Mouse (Mus musculus): ENCODE data around the gene Pnpla3. TPM values are rescaled to one million over a fixed set of nuclear protein-coding genes. Genes with fewer than 3 reads are reported as not detected.
"Not testable (repeated sequence)": the region's sequence is repeated elsewhere in the genome, so short reads cannot be mapped to it uniquely, and the experiment has no call there.

Pnpla3 gene
- 10 to 100 TPM in 1 of 2 experiments, 1 to 10 TPM in 1; 3.1 to 10.6 TPM for total RNA-seq (2021)
- long read RNA-seq, experiment 1, partial matches to known transcripts, result 0 of 6 reads
- long read RNA-seq, experiment 1, other reads (novel, unspliced or antisense), result 4 of 6 reads
- long read RNA-seq, experiment 2, partial matches to known transcripts, result 0 of 2 reads
- long read RNA-seq, experiment 2, other reads (novel, unspliced or antisense), result 2 of 2 reads

DNA sequence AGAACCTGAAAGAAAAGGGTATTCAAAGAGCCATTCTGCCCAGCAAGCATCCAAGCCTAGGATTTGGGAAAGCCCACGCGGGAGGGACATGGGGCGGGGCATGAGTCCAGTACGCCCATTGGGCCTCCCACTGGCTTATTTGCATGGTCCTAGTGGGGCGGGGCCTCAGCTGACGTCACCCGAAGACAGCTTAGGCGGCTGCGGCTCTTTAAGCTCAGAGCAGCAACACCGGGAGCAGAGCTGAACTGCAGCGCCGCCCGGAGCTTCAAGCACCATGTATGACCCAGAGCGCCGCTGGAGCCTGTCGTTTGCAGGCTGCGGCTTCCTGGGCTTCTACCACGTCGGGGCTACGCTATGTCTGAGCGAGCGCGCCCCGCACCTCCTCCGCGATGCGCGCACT, at the start of gene Pnpla3:
Gene Pnpla3 (plus strand): TSS at position 238 of the 400 bp plus-strand sequence.
- intact Hi-C loops (cut with DNase I; ENCODE audit: low total_unique reads), result no loop called here

DNA sequence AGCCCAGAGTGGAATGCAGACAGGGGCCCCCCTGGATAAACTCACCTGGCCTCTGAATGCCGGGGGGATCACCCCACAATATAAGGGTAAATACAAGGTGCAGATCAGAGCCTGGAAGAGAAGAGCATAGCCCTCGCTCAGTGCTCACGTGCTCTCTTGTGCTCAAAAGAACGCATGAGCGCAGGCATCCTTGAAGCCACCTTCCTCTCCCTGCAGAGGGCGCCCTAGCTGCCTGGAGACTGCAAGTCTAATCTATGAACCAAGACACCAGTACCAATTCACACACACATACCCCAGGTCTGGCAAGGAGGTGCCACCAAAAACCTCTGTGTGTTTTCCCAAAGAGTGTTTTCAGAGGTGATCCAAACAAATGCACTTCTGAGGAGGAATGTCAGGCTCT, 47.0 kb upstream of the Pnpla3 start:
- intact Hi-C loops (cut with DNase I; ENCODE audit: low total_unique reads), result no loop called here

More for the DNA sequence above, at the start of gene Pnpla3:
- DNase-seq, result peak; percentile 97

GRCm38 (mm10) chr15:84121036-84121435, 46.6 kb upstream of the Pnpla3 start:
- intact Hi-C loops (cut with DNase I; ENCODE audit: low total_unique reads), result no loop called here
- no peak for DNase-seq

More for the DNA sequence above, 47.0 kb upstream of the Pnpla3 start:
- DNase-seq, result no peak

DNA sequence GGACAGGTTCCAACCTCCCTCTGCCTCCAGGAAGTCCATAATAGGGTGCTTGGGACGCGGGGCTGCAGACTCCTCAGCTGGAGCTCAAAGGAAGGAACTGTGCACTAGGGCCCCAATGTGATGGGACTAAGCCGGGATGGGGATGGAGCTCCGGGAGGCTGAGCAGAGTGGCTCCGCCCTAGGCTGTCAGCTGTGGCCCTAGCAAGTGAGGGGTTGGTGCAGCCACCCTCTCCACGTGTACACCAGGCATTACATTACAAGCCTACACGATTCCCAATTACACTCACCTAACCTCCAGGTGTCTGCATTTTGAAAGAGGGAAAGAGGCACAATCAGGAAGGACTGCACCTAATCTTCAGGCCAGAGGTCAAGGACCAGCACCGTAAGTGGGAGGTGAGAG, 44.6 kb upstream of the Pnpla3 start, which contains the start of gene Pnpla5:
Gene Pnpla5 (minus strand): TSS at position 101 of the 400 bp plus-strand sequence.
- DNase-seq, result no peak
- intact Hi-C loops (cut with DNase I; ENCODE audit: low total_unique reads), result no loop called here

GRCm38 (mm10) chr15:84124086-84124485, 43.6 kb upstream of the Pnpla3 start:
- intact Hi-C loops (cut with DNase I; ENCODE audit: low total_unique reads), result no loop called here
- DNase-seq, result no peak

DNA sequence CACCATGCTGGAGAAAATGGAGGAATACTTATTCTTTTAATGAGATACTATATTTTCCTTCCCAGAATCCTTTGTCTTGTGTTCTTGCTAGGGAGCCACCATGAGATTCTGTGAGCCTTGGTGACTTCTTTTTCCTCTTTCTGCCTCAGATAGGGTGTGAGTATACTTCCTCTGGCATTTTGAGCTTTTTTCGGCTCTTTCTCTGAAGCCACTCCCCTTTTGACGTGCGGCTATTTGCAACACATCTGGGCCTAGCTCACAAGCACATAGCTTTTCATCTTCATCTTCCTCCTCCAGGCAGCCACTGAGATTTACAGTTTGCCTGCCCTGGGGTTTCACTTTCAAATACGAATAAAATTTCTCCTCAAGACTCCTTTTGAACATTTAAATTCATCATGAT, 41.2 kb upstream of the Pnpla3 start:
- intact Hi-C loops (cut with DNase I; ENCODE audit: low total_unique reads), result no loop called here
- DNase-seq, result no peak

GRCm38 (mm10) chr15:84126871-84127270, 40.8 kb upstream of the Pnpla3 start:
- DNase-seq, result no peak

GRCm38 (mm10) chr15:84131096-84131786, 36.4 kb upstream of the Pnpla3 start:
- peak; percentile 48 for DNase-seq
- intact Hi-C loops (cut with DNase I; ENCODE audit: low total_unique reads), result no loop called here

More at GRCm38 (mm10) chr15:84126871-84127270, 40.8 kb upstream of the Pnpla3 start:
- intact Hi-C loops (cut with DNase I; ENCODE audit: low total_unique reads), result no loop called here

- peak; percentile 74 for DNase-seq
- intact Hi-C loops (cut with DNase I; ENCODE audit: low total_unique reads), result no loop called here
Observed at GRCm38 (mm10) chr15:84131971-84132370, 35.7 kb upstream of the Pnpla3 start.

DNA sequence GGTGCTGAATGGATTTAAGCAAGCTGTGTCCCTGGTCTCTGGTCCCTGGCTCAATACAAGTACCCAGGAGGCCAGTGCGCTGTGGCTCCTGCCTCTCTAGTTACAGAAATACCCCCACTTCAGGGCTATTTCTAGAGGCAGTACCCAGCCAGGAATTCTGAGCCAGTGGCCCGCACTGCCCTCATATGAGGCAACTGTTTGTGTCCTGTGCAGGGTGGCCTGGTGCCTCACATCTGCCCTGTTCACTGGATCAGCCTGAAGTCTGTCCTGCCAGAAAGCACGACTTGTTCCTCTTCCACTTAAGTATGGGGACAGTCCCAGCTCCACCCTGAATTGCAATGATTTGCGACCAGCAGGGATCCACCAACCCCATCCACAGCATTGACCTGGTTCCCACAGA, 34.2 kb upstream of the Pnpla3 start:
- peak; percentile 71 for DNase-seq
- intact Hi-C loops (cut with DNase I; ENCODE audit: low total_unique reads), result no loop called here

- DNase-seq, result no peak
Observed at GRCm38 (mm10) chr15:84135472-84135871, 32.2 kb upstream of the Pnpla3 start.

DNA sequence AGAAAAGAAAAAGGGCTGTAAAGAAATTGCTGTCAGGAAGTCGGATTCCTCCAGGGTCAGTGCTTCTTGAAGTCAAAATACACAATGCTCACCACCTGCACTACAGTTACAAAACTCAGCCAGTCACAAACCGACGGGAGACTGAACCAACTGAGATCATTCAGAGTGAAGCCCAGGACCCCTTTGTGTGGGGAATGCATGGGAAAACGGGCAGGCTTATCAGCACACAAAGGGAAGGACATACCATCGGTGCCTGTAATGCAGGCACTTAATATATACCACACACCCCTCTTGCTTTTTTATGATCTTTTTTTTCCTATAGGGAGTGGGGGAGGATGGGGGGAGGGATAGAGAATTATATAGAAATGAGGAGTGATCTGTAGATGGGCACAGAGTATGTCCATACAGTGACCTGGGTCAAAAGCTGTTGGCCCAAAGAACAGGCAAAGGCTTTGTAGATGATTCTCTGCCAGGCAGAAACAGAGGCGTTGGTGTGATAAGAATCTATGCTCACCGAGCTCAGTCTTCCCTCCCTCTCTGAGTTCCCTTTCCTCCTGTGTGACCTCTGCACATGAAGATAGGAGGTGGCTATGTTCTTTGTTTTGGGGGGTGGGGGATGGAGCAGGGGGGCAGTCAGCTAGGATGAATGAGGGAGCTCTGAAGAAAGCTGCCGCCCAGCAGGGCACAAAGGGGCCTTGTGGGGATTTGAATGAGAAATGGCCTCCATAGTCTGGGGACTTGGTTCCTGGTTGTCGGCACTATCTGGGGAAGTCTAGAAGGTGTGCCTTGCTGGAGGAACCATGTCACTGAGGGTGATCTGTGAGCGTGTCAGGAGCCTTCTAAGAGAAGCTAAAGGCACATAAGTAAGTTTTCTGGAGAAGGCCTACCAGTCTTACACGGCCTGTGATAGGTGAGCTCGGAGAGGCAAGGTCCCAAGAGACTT, 30.9 kb upstream of the Pnpla3 start:
- intact Hi-C loops (cut with DNase I; ENCODE audit: low total_unique reads), result no loop called here
- no peak for DNase-seq

More at GRCm38 (mm10) chr15:84135472-84135871, 32.2 kb upstream of the Pnpla3 start:
- intact Hi-C loops (cut with DNase I; ENCODE audit: low total_unique reads), result no loop called here

GRCm38 (mm10) chr15:84139592-84140005, 28.0 kb upstream of the Pnpla3 start:
- DNase-seq, result no peak
- intact Hi-C loops (cut with DNase I; ENCODE audit: low total_unique reads), result no loop called here

DNA sequence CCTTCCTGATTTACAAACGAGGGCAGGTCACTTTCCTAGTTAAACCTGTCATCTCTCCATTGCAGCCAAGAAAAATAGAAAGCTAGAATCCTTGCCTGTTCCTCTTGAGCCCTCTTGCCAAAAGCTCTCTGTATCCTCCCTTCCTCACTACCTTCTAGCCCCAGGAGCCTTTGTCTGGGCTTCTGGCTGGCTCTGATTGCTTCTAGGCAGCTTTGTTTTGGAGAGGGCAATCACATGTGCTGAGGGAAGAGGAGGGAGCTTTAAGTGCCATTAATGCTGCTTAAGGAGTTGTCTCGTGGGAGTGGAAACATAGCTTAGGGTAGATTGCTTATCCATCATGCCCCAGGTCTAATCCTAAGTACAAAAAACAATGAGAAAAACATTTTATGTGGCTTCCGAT, 27.5 kb upstream of the Pnpla3 start:
- intact Hi-C loops (cut with DNase I; ENCODE audit: low total_unique reads), result no loop called here
- DNase-seq, result no peak

- intact Hi-C loops (cut with DNase I; ENCODE audit: low total_unique reads), result no loop called here
- DNase-seq, result no peak
Observed at GRCm38 (mm10) chr15:84140929-84141328, 26.7 kb upstream of the Pnpla3 start.

DNA sequence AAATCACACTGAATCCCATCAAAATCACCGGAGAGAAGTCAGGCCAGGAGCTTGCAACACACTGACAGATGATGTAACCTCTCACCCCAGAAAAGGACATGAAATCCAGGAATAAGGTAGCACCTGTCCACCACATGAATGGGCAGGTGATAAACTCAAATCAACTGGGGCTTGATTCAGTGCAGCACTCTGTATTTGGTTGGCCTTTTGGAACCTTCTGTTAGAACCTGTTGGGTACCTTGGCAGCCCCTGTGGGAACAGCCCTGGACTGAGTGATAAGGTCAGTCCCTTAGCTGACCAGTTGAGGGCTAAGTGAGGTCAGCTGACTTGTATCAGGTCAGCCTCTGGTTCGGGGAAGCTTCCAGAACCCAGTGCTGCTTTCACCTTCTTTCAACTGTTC, 11.5 kb upstream of the Pnpla3 start:
- no peak for DNase-seq
- intact Hi-C loops (cut with DNase I; ENCODE audit: low total_unique reads), result no loop called here

GRCm38 (mm10) chr15:84157530-84157929, 10.1 kb upstream of the Pnpla3 start:
- intact Hi-C loops (cut with DNase I; ENCODE audit: low total_unique reads); DNase-seq: not testable (repeated sequence)

- intact Hi-C loops (cut with DNase I; ENCODE audit: low total_unique reads), result no loop called here
Observed at GRCm38 (mm10) chr15:84161871-84162270, 5.8 kb upstream of the Pnpla3 start.

DNA sequence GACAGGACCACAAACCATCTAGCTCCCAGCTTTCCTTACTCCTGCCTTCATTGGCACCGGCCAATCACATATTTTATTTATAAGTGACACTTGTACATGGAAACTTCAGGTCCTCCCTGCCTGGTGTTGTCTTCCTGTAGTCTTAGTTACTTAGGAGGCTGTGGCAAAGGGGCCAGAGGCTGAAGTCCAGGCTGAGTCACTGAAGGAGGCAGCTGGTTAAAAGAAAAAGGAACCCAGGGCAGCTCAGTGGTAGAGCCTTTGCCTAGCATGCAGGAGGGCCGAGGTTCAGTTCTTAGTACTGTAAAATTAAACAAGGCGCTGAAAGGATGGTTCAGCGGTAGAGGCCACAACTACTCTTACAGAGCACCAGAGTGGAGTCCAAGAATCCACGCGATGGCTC, 819 bp upstream of the Pnpla3 start:
- intact Hi-C loops (cut with DNase I; ENCODE audit: low total_unique reads), result no loop called here

More at GRCm38 (mm10) chr15:84161871-84162270, 5.8 kb upstream of the Pnpla3 start:
- DNase-seq, result no peak

More for the DNA sequence above, 819 bp upstream of the Pnpla3 start:
- no peak for DNase-seq
